Mouse (Mus musculus): ENCODE results near the gene Antxr2.

Gene Antxr2

GRCm38 (mm10) chr5:98030902-98031641, at the start of gene Antxr2:
Gene Antxr2, minus strand, starts transcription at chr5:98031043.
- peak; percentile 39 for DNase-seq

DNA sequence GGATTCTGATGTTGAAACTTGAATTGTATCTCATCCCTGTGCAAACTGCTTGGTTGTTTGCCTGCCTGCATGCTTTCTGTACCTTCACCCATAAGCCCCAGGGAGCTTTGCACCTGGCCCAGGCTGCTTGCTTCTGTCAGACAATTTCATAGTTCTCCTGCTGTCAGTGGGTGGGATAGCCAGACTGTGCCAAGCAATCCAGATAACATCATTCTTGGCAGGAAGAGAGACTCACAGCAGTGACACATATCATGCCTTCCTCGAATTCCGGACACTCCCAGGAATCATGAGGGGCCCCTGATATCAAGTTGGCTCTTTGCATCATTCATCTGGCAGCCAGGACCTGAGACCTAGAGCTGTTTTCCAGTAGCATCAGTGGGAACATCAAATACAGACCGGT, 45.8 kb upstream of the Antxr2 start:
- DNase-seq, result no peak

- no peak for DNase-seq
Measured at GRCm38 (mm10) chr5:98069191-98069590, 38.3 kb upstream of the Antxr2 start.

GRCm38 (mm10) chr5:98055275-98055674, 24.4 kb upstream of the Antxr2 start:
- no peak for DNase-seq

DNA sequence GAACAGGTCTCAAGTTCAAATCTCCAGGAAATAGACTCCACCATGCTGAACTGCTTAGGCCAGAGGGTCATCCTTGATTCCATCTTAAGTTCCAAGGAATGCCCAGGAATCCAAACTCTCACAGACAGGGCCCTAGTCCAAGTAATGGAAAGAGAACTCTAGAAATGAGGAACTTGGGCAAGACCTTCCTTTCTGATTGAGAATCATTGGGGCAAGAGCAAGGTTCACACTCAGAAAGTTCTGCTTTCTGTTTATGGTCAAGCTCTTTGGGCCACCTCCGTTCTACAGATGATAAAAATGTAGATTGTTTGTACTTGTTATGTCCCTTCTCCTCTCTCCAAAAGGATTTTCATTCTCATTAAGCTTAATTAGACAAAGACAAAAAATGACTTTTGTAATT, 24.0 kb upstream of the Antxr2 start:
- no peak for DNase-seq

DNA sequence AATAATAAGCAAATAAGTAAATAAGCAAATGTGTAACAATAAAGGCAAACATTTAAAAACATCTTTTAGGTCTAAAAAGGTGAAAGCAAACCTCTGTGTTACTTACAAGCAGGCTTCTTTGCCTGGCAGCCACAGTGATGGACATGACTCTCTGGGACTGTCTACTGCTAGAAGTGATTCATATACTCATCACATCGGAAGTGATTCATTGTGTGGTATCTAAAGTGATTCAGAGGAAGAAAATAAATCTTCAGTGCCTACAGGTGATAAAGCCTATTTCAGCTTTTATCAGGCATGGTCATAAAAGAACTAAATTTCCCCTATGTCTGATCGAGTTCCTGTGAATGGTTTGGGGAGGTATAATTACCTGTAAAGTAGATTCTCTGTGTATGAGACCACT, 4.1 kb upstream of the Antxr2 start:
- DNase-seq, result no peak

DNA sequence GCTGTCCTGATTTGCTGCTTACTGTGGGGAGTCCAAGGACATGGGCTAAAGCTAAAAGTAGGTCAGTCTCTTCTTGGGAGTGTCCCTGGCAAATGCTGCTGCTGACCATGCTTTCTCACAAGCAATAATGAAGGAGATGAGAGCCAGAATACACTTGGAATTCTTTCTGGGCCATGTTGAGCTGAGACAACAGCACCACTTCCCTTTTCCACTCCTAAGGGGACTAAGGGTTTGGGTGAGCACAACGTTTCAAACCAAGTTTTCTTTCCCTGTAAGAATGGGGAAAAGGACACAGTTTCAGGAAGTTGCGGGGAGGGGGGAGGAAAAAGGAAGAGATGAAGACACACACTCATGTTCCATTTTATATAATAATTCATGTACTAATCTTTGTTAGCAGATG, 3.4 kb upstream of the Antxr2 start:
- no peak for DNase-seq

DNA sequence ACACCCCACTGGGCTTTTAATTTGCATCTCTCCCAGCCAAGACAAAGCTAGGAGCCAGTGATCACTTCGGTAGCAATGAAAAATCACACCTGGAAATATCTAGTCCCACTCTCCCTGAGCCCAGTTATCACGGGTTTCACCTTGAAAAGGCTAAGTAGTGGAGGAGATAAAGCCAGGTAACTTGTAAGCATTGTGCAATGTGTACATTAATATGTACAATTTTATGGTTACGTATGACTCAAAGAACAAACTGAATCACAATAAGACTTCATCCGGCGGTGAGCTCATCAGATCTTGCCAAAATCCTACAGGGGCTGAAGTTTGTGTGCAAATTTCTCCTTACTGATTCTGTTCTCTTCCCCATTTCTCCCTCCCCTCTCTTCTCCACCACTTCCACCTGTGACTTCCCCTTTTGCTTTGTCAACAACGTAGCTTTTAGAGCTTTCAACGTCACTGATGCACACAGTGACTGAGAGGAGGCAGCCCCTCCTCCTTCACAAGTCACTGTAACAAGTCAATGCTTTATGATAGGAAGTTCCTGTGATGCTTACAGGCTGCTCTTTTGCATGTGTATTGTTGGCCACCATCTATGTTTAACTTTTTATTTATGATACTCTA, 2.1 kb upstream of the Antxr2 start:
- DNase-seq, result no peak

GRCm38 (mm10) chr5:98030091-98030901, 547 bp downstream of the Antxr2 start:
- DNase-seq, result peak; percentile 26

- no peak for DNase-seq
Measured at GRCm38 (mm10) chr5:98027688-98028389, 3.0 kb downstream of the Antxr2 start.

DNA sequence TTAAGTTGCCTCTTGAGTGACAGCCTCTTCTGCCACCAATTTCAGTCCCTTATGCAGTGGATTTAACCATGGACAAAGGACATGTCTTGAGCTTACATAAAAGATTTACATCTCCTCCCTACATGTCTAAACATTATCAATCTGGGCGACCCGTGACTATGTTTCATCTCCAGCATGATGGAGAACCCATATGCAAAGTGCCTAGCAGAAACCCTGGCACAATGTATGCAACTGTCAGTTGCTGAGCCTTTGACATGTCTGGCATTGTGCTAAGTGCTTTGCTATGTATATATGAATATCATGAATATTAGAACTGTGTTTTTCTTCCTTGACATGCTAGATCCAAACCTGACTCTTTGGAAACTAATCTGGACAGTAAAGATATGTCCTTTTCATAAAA, 4.9 kb downstream of the Antxr2 start:
- no peak for DNase-seq

- no peak for DNase-seq
Measured at GRCm38 (mm10) chr5:98024545-98024944, 6.3 kb downstream of the Antxr2 start.

GRCm38 (mm10) chr5:98021518-98021917, 9.3 kb downstream of the Antxr2 start:
- DNase-seq, result no peak

DNA sequence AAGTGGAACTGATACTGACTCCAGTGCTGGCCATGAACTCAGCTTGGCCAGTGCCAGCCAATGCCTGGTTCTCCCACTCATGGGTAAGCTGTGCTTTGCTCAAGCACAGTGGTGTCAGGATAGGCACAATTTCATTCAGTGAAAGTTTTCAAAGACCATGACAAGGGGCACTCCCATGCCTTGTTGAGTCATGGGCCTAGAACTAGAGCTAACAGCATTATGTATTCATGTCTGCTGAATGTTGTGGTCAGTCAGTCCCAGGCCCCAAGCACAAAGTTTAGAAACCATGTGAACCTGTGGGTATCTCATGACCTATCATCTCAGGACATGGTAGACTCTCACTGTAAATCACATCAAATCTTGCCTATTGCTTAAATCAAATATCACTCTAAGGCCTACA, 10.2 kb downstream of the Antxr2 start:
- no peak for DNase-seq

- DNase-seq, result no peak
Measured at GRCm38 (mm10) chr5:98019396-98019795, 11.4 kb downstream of the Antxr2 start.

DNA sequence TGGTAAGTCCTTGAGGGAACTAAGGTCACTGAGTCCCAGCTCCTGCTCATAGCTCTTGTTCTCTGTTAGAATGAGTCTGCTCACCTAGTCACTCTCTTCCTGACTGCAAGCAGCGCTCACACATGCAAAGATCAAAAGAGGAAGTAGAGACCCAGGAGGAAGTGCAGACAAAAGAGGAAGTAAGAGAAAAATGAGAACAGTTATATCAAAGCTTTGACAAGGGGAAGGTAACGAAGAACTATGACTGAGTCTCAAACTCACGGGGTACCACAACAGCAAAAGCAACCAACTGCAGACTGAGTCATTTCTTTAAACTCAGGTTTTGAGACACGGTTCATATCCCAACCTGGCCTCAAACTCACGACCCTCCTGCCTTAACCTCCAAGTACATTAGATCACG, 12.7 kb downstream of the Antxr2 start:
- no peak for DNase-seq

DNA sequence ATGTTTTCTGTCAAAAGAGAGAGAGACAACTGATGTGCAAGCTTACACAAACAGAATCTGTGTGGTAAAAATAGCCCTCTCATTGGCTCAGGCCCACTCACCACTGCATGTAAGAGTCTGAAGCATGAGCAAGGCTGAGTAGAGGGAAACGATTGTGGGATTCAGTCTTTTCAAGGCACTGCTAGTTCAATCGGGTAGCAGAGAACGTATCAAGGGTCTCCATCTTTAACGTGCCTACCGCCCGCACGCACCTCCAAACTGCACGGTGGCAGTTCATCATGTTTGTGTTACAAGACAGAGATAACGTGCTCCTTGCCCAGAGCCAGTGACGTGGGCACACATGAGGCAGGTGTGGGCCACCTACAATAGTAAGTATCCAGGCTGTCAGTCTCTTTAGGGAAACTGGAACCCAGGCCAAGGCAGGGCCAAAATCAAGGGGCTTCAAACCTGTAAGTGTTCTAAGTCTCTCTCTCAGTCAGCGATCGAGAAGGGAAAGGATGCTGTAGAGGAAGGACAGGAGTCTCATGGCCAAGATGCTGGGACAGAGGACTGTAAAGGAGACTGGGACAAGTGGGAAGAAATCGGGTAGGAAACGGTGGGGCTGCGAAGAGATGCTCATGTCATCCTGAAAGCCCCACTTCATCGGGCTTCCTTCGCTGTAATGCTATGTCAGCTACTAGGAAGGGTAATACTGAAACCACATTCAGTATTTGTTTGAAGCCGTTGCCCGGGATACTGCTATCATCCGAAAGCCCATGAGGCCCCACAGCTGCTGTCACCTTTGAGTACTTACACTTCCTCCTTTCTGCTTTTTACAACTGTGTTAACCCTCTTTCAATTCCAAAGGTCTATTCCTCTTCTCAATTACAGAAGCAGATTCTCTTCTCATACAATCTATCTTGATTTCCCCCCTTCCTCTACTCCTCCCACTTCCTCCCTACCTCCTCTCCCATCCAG, 14.3 kb downstream of the Antxr2 start:
- DNase-seq, result no peak

- DNase-seq, result no peak
Measured at GRCm38 (mm10) chr5:98005751-98006150, 25.1 kb downstream of the Antxr2 start.

DNA sequence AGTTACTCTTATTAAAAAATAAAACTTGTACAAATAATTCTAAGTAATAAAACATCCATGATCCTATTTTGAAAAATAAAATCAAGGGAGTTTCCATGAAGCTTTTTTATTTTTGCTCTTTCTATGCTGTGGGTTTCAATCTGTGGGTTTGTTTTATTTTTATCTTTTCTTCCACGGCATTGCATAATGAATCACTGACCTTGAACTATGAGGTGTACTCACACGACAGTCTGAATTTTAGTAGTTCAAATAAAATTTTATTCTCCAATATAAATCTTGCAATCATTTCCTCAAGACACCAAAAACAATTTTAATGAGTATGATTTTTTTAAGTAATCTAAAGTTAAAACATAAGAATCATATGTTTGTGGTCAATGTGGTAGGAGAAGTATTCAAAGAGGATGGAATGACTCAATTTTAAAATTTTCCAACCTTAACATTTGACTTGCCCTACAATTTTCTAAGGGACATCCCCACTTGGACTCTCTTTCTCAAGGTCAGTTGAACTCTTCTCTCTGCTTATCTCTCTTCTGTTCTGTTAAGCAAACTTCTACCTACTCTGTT, 31.5 kb downstream of the Antxr2 start:
- DNase-seq, result no peak

DNA sequence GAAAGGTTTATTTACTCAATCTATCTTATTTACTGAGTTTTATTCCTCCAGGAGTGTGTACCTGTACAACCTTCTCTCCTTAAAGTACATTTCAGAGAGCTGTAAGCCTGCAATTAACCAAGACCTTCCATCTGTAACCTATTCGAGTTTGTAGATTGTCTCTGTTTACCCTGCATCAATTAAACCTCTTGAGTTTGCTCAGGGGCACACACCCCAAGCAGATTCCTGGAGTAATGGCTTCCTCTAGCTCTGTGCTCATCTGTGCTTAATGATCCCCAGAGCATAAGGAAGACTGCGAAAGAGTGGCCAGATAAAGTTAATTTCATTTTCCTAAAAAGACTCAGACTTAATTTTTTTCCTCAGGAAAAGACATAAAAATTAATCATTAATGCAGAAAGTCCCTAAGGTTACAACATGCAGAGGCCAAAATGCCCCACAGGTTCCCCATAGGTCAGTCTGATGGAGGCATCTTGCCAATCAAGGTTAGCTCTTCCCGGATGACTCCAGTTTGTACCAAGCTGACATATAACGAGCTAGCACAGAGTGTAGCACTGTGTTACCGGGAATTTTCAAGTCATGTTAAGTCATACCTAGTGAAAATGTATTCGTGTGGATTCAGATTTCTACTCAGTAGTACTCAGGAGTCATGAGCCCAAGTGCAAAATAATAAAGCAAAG, 34.2 kb downstream of the Antxr2 start:
- DNase-seq, result no peak

DNA sequence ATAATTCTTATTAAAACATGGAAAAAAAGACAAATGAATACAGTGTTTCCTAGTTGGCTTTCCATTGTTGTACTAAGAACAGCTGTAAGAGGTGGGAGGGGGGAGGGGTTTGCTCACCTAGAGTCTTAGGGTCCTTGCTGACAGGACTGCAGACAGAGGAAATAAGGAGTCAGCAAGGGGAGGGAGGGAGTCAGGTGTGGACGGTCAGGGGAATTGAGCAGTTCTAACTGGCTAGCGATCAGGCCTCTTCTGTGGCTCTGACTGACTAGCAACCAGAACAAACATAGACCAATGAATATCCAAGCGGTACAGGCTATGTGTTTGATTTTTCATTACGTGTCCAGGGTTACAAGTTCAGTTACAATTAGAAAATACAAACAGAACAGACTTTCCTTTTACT, 35.0 kb downstream of the Antxr2 start:
- DNase-seq, result no peak

Data from kidney, adult 11 months (tissue).